Mouse (Mus musculus) embryo, embryonic 11.5 days (tissue): ENCODE measurements around the gene Gm20388.

Experiments used
- DNase-seq: peaks from one replicate; pipeline ENCODE4 v3.0.0-alpha.2; 2012; ENCODE audit warnings: low read depth, low spot score

Gm20388 gene

DNA sequence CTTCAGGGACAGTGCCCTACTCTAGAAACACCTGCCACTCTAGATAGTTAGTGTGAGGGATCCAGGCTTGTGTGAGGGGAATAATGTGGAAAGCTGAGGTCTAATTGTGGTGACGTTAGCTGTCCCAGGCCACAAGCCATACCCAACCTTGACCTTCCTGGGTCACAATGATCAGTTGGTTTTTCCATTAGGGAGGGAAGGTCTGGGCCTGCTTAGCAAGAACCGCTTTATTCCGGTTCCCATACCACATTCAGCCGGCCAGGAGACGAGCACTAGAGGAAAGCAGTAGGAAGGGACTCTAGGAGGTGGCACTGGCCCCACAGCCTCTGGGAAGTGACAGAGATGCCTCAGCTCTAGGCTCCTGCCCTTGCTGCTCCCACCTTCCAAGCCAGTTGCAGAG, 253.4 kb downstream of the Gm20388 start:
- no peak for DNase-seq

DNA sequence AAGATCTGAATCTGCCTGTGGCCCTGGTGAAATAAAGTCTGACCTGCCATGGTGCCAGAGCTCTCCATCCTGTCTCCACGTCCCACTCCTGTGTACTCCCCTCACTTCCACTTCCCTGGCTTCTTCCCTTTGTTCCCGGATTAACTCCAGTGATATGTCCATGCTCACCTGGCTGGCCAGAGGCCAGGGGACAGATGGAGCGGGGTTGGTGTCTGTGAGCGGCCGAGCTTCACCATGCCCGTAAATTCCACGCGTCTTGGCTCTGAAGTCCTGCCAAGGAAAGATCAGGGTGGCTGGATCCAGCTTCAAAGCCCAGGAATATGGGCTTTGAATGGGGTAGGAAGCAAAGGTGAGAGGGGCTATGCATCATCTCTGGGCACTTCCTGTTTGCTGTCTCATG, 256.5 kb downstream of the Gm20388 start:
- no peak for DNase-seq

DNA sequence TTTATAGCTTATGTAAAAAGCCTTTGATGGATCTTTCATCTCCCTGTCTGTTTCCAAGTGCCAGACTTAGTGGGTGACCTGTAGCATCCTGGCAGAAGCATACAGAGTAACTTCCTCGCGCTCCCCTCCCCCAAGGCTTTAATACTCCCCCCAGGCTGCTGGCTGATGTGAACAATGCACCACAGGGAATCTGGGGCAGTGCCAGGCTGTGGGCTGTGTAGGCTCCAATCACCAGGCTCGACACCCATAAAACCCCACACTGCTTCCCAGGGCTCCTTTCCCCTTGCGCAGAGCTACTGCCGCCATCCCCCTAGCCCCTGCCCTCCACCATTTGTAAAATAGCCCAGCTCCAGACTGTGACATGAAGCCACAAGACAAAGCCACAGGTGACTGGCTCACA, 257.2 kb downstream of the Gm20388 start:
- no peak for DNase-seq

DNA sequence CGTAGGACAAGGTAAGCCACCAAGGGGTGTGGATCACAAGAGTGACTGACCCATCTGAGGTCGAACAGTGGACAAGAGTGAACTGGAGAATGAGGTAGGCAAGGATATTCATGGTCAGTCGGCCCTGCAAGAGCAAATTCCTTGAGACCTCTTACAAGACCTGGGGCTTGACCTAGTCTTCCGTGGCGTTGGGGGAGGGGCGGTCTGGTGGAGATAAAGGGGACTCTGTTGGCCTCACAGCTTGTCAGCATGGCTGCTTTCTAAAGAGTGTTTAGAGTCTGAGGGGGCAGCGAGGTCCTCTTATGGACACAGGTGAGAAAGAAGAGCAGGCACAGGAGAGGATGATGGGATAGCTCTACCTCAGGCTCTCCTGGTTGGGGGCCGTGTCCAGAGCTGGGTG, 258.5 kb downstream of the Gm20388 start:
- DNase-seq = no peak

DNA sequence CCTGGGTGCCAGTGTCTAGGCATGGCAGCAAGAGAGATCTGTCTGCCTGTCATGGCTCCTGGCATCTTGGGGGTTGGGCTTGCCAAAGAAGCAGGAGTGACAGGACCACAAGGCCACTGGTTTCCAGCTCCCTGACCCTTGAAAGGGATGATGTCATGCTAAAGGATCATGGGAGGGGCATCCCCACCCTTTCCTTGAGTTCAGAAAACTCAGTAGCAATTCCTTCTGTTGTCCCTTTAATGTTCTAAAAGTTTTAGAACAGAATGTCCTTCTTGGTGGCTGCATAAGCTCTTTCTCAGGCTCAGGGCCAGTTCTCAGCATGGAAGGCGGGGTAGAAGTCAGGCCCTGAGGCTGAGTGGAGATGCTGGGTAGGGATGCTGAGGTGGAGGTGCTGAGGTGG, 262.6 kb downstream of the Gm20388 start:
- no peak for DNase-seq

DNA sequence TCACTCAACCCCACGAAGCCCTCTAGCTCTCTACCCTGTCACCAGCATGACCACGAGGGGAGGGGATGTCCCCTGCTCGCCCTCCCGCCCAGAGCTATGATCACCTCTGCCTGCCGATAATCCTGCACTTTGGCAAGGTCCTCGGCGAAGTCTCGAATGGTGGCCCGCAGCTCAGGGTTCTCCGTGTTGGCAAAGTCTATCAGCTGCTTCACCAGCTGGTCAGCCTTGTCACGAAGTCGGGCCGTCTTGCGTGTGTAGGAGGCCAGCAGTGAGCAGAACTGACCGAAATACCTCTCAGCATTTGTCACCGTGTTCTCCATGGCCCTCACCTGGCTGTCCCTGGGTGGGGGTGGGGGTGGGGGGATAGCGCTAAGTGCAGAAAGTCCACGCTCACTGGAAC, 264.0 kb downstream of the Gm20388 start:
- DNase-seq = no peak

DNA sequence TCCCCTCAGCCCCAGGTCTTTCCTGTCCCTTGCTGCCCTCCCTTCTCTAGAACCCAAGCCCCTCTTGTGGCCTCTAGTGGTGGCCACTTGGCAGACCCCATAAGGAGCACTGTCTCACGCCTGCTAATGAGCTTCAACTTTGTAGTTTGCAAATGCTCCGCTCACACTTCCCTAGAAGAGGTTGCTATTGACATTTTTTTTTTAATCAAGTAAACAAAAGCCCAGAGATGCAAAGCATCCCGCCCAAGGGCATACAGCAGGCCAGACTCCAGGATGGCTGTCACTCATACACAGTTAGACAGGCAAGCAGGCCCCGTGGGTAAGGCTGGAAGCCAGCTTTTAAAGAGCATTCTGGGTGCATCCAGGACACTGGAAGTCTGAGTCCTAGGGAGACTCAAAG, 266.0 kb downstream of the Gm20388 start:
- no peak for DNase-seq

DNA sequence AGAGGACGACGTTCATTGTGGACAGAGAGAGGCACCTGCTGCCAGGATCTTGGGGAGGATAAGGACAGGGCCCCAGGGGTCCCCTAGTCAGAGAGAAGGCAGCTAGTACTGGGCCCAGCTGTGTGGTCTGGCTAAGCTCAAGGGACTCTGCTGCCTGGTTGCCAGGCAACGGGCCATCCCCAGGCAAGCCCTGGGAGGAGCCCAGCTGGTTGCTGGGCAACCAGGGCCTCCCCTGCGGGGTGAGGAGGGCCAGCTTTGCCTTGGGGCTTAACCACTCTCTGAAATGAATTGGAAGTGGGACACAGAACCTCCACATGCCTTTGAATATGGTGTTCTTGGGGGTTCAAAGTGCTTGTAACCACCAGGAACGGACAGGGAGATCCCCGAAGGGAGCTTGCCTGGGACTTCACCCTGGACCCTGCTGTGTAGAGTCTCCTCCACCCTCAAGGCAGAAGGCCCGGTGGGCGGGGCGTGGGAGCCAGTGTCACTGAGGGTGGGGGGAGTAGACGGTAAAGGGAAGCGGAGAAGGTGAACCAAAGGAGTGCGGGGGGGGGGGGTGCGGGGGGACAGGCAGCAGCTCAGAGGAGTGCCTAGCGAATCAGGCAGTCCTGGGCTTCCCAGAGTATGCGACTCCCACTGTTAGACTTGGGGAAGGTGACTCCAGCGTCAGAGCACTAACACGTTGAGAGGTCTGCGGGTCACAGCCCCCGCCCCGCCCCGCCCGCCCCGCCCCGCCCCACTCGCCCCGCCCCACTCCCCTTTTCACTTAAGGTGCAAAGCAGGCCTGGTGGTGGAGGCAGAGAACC, 266.9 kb downstream of the Gm20388 start, which contains the start of gene Fam92b:
TSS of gene Fam92b (minus strand) at position 149 of the 806 bp plus-strand sequence.
- DNase-seq = peak; percentile 86

DNA sequence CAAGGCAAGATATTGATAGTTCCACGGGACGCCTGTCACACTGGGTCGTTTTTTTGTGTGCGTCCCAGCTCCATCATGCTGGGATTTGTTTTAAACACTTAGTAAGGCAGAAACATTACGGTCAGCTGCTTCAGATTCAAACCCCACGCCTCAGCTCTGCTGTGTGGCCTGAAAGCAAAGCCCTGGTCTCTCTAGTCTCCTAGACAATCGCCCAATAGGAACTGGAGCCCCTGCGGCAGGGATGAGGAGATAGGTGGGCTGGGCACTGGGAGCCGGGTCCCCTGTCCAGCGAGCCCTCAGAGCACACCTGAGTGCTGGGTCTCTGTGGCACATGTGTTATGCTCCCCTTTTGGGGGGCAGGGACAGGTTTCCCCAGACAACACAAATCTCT, 267.5 kb downstream of the Gm20388 start:
- DNase-seq = no peak

DNA sequence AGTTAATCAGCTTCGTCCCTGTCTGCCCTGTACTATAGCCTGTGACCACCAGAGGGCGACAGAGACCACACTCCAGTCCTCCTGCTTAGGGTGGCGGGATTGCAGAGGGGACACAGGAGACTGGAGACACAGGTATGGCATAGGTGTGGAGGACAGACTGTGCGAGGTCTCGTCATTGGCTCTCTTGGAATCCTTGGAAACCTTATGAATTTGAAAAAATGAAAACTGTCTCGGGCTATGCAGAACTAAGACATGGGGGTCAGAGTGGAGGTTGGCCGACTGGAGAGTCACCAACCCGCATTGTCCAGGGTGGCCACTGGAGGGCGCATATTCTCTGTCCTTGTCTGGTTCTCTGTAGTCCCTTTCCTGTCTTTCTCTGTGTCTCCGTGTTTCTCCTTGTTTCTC, 268.4 kb downstream of the Gm20388 start:
- DNase-seq = peak; percentile 85

DNA sequence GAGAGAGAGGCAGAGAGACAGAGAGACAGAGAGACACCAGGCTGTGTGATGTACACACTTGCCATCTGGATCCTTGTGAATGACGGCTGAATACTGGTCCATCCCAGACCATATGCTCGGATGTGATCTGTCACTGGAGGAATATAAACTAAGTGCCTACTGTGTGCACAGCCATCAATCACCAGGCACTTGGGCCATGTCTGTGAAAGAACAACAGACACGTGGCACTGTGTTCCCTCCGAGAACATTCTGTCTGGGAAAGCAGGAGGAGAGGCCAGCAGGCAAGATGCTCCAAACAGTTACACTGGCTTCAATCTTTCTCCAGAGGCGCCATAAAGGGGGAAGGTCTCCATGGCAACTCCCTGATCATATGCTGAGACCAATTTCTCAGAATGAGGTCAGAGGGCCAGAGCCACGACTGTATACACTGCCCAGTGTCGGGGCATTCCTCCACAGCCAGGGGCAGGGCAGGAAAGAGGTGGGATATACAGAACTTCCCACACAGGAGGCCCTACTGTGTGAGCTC, 269.9 kb downstream of the Gm20388 start:
- no peak for DNase-seq

DNA sequence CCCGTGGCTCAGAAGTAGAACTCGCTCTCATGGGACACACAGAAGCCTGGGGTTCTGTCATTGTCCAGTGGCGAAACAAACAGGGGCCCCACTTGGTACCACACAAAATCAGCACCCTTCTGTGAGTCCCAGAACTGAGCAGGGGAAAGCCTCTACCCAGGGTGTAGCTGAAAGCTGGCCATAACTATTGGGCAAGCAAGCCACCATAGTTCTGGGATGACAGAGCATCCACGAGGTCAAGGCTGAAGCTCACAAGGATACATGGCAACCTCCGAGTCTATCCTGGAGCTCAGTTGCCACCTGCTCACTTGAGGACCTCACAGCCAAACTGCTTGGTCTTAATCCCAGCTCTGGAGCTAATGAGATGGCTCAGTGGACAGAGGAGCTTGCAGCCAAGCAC, 270.6 kb downstream of the Gm20388 start:
- DNase-seq = no peak

DNA sequence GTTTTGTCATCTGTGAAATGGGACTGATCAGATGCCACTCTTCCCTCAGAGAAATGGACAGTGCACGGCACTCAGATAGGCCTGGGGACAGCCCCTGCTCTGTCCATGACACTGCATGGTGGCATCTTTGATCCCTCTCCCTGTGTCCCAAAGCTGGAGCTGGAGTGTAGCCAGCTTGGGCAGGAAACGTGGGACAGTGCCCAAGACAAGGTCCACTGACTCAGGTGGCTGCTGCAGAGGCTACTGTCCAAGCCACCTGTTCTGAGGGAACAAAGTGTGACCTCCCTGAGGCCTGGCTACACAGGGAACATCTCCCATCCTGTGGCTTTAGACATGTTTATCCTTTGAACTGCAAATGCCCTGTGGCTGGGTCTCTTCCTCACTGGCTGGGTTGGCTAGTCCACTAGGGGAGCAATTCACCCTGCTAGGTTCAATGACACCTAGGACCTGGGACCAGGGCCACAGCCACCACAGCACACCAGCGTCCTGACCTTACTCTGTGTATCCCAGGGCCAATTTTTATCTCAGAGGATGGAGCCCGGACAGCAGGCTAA, 271.3 kb downstream of the Gm20388 start:
- no peak for DNase-seq

DNA sequence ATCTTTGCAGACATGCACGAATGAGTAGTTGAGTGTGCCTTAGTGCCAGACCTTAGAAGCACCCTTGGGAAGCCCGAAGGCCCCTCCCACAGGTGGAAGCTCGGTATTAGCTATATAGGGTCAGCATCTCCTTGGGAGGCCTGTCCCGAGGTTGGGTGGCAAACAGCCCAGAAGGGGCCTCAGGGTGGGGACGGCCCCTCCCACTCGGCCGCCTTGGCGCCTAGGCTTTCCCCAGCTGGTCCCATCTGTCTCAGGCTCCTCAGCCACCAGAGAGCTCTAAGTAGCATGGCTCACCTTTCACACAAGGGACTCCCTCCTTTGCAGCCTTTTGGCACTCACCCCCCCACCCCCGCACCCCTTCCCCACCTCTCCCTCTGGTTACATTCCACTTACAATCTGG, 273.7 kb downstream of the Gm20388 start:
- no peak for DNase-seq

DNA sequence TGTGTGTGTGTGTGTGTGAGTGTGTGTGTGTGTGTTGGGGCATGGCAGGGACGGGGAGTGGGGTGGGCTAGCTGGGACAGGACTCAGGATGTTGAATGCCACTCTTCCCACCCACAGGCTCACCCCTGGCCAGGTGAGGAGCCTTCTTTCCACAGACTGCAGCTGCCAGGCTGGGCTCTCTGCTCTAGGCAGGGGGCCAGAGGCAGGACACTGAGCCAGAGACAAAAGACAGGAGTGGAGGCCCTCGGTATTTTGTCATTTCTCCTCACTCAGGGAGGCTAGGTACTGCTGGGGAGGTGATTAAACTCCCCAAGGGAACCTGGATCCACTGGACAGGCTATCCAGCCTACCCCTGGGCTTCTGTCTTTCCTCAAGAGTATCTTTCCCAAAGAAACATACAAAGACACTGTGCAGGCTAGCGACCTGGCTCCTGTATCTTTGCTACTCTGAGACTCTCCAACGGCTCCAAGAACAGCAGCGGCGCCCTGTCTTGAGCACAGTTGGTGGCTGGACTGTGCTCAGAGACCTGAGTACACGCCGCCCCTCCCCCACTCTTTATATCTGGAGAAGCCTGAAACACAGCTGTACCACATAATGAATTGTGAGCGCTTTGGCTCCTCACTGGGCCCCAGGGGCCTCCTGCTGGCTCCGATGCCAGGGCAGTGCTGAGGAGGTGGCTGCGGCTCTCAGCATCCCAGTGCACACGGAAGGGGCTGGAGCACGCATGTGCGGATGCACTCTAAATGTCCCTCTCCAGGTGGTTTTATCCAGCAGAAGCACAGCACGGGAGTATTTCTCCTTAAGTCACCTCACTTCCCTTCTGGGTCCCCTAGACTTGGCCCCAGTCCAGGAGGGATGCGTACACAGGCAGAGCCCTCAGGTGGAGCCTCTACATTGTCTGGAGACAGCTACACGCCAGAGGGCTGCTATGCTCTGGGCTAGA, 274.5 kb downstream of the Gm20388 start:
- DNase-seq = peak; percentile 38

DNA sequence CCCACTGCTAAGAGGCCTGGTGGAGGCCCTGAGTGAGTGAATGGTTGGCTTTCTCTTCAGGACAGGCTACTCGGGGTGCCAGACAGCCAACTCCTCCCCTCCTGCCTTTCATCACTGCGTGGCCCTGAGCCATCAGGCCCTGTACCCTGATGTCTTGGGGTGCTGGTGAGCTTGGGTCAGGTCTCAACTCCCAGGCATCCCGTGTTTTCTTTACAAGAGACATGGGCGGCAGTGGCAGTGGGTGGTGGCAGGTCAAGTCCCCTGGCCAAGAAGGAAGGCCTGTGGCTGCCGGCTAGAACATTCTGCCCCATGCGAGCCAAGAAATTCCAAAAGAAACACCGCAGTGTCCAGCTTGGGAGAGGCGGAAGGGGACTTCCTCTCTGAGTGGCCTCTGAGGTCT, 275.8 kb downstream of the Gm20388 start:
- DNase-seq = no peak

DNA sequence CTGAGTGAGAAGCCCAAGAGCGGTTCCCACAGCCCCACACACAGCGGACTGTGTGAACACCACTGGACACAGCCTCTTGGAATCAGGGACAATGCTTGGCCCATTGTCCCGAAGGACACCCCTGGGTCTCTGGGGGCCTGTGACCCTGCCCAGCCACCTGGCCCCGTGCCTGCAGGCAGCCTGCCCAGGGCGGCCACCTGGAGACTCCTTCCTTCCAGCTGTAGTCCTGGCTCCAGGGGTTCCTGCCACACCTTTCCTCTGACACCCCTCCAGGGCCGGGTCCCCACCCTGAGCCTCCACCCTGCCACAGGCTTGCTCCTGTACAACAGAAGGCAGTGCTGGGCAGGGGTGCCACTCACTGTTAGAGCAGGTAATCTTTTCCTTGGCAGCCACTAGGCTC, 277.9 kb downstream of the Gm20388 start:
- no peak for DNase-seq

DNA sequence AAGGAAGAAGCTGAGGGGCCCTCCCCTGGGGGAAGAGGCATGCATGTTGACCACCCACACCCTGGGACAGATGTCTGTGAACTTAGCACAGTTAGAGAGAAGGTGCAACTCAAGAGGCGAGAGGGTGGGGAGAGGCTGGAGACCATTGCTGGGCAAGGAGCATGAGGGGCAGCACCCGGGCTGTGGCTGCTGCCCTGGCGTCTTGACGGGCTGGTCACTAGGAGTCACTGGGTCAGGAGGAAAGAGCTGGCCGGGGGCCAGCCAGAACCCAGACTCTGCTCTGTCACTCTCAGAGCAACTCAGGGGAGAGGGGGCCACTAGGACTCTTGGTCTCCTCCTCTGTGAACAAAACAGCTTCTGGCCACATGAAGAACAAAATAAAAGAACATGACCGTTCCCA, 278.8 kb downstream of the Gm20388 start:
- no peak for DNase-seq

DNA sequence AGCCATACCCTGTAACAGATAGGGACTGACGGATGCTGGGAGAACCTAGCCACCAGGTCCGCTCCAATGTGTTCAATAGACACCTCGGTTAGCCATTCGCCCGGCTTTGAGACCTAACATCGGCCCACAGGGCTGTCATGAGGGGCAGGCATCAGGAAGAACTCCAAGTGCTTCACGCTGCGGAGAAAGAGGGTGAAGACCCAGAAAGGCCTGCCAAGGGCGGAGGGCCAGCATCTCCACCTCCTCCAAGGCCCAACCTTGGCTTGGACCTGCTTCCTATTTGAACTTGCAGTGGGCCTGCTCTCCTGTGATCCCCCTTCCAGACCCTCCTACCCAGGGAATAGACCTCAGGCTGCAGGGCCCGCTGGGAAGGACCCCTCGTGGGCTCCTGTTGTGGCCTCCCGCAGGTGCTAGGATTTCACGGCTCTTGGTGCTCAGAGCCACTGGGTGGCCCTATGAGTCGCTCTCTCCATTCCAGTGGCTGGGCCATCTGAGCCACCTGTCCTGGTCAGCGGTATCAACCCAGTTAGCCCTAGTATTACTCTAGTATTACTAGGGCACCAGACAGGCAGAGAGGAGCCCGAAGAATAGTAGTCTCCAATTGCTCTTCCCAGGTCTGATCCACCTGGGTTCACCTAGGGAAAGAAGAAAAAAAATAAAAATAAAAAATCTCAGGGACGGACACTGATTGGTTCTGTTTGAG, 279.6 kb downstream of the Gm20388 start:
- DNase-seq = no peak

DNA sequence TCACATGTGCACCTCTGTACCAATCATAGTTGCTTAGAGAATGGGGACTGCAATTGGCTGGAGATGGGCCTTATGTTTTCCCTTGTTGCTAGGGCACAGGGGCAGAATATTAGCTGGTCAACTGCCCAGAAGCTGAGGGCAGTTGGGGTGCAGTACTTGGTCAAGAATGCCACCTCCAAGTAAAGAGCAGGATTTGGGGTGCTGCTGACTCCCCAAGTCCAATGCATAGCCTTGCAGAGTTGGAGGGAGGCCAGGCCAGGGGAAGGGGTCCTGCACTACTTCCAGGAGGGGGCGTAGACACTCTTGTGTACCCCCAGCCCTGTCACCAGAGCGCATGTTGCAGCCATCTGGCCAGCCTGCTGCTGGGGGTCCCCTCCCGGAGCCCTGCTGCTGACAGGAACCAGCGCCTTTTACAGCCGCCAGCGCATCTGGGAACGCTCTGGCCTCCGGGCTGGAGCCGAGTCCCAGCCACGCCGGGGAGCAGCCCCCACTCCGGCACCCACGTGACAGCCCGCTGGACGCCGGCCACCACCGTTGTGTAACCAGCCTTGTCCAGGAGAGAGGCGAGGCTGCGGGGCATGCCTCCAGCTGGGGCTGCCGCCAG, 280.3 kb downstream of the Gm20388 start:
- peak; percentile 27 for DNase-seq

DNA sequence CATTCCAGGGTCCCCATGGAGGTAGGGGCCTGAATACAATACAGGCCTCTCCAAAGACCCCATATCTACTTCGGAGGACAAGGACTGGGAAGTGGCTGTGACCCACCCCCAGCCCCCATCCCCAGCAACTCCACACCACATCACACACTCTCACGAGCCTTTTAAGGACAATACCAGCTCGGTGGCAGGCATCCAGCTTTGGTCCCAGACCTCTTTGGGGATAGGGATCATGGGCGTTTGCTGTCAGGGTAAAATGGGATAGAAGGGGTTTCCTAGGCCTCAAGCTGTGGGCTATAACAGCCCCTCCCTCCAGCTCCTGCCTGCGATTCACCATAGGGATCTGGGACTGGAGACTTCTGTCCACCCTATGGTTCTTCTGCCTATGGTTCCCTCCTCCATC, 281.0 kb downstream of the Gm20388 start:
- DNase-seq = no peak
